Mouse (Mus musculus) gastrocnemius, adult 8-10 months (tissue): ENCODE measurements around the gene Ccdc27. TPM values are rescaled to one million over a fixed set of nuclear protein-coding genes. Genes with fewer than 3 reads are reported as not detected.

ENCODE experiments used
- DNase-seq, 2 experiments: peaks; one replicate each; pipeline ENCODE4 v3.0.0; 2022; ENCODE audit warnings: low spot score in 2 of 2
- total RNA-seq, 4 experiments: library from RNA; stranded (reverse); gene quantifications; 2 replicates each; pipeline ENCODE4 v1.2.4; 2022

Ccdc27 gene
- not detected for total RNA-seq

GRCm38 (mm10) chr4:154042577-154042976 is at the start of gene Ccdc27:
Gene Ccdc27, minus strand, starts transcription at chr4:154042677.
- DNase-seq = no peak

- no peak for DNase-seq
Observed at GRCm38 (mm10) chr4:154091356-154091755, 48.9 kb upstream of the Ccdc27 start.

GRCm38 (mm10) chr4:154089205-154089604 is 46.7 kb upstream of the Ccdc27 start:
- DNase-seq = no peak

- DNase-seq = no peak
Observed at GRCm38 (mm10) chr4:154086436-154086835, 44.0 kb upstream of the Ccdc27 start.

- DNase-seq = no peak
Observed at GRCm38 (mm10) chr4:154085856-154086255, 43.4 kb upstream of the Ccdc27 start.

GRCm38 (mm10) chr4:154081974-154082373 is 39.5 kb upstream of the Ccdc27 start:
- DNase-seq = no peak

- DNase-seq = no peak
Observed at GRCm38 (mm10) chr4:154081021-154081420, 38.5 kb upstream of the Ccdc27 start.

- no peak for DNase-seq
Observed at GRCm38 (mm10) chr4:154080211-154080610, 37.7 kb upstream of the Ccdc27 start.

- DNase-seq = no peak
Observed at GRCm38 (mm10) chr4:154071941-154072340, 29.5 kb upstream of the Ccdc27 start.

- no peak for DNase-seq
Observed at GRCm38 (mm10) chr4:154071521-154071920, 29.0 kb upstream of the Ccdc27 start.

- DNase-seq = no peak
Observed at GRCm38 (mm10) chr4:154070896-154071295, 28.4 kb upstream of the Ccdc27 start.

- no peak for DNase-seq
Observed at GRCm38 (mm10) chr4:154064827-154065773, 22.6 kb upstream of the Ccdc27 start.

GRCm38 (mm10) chr4:154057696-154058095 is 15.2 kb upstream of the Ccdc27 start:
- no peak for DNase-seq

- no peak for DNase-seq
Observed at GRCm38 (mm10) chr4:154056661-154057060, 14.2 kb upstream of the Ccdc27 start.

GRCm38 (mm10) chr4:154056046-154056445 is 13.6 kb upstream of the Ccdc27 start:
- no peak for DNase-seq

- DNase-seq = no peak
Observed at GRCm38 (mm10) chr4:154055482-154055881, 13.0 kb upstream of the Ccdc27 start.

- no peak for DNase-seq
Observed at GRCm38 (mm10) chr4:154053065-154053464, 10.6 kb upstream of the Ccdc27 start.

- no peak for DNase-seq
Observed at GRCm38 (mm10) chr4:154051401-154051800, 8.9 kb upstream of the Ccdc27 start.

- DNase-seq = no peak
Observed at GRCm38 (mm10) chr4:154045837-154046236, 3.4 kb upstream of the Ccdc27 start.

GRCm38 (mm10) chr4:154037123-154037522 is 5.4 kb downstream of the Ccdc27 start:
- no peak for DNase-seq

GRCm38 (mm10) chr4:154028646-154029045 is 13.8 kb downstream of the Ccdc27 start:
- no peak for DNase-seq

- no peak for DNase-seq
Observed at GRCm38 (mm10) chr4:154028066-154028465, 14.4 kb downstream of the Ccdc27 start.

GRCm38 (mm10) chr4:154026441-154026761 is 16.1 kb downstream of the Ccdc27 start:
- no peak for DNase-seq
